Mouse (Mus musculus) liver, adult 2 months (tissue): ENCODE results near the gene Sdf4. TPM values are rescaled to one million over a fixed set of nuclear protein-coding genes. Genes with fewer than 3 reads are reported as not detected.

Source experiments
- DNase-seq: peaks from one replicate; pipeline ENCODE4 v3.0.0-alpha.2; 2011; ENCODE audit warnings: low read depth, low spot score; ENCODE audit errors: extremely low read depth
- H3K27ac ChIP-seq: fragments of 200-500 bp; replicated peaks from 2 replicates; pipeline ENCODE4 v1.5.1; 2012; ENCODE audit warnings: low read depth, mild to moderate bottlenecking, control low read depth, inconsistent platforms, low read length; ENCODE audit not compliant: insufficient read depth
- H3K27me3 ChIP-seq: fragments of 200-500 bp; 2 replicates; pipeline ENCODE4 v1.6.1; 2012; ENCODE audit warnings: mild to moderate bottlenecking, moderate library complexity, low read length, inconsistent platforms; ENCODE audit not compliant: control insufficient read depth, insufficient read depth
- H3K36me3 ChIP-seq: fragments of 200-500 bp; 2 replicates; pipeline ENCODE4 v1.6.1; 2012; ENCODE audit warnings: low read length, inconsistent platforms; ENCODE audit not compliant: control insufficient read depth, insufficient read depth
- H3K4me1 ChIP-seq: fragments of 200-500 bp; 2 replicates; pipeline ENCODE4 v1.6.1; 2011; ENCODE audit warnings: low read length; ENCODE audit not compliant: control insufficient read depth, insufficient read depth
- H3K4me3 ChIP-seq: fragments of 200-500 bp; 2 replicates; pipeline ENCODE4 v1.5.1; 2011; ENCODE audit warnings: low read depth, mild to moderate bottlenecking, control low read depth, low read length, moderate library complexity; ENCODE audit not compliant: insufficient read depth
- H3K79me2 ChIP-seq: fragments of 200-500 bp; 2 replicates; pipeline ENCODE4 v1.6.1; 2012; ENCODE audit warnings: inconsistent platforms, mild to moderate bottlenecking, low read length, moderate library complexity; ENCODE audit not compliant: control insufficient read depth, insufficient read depth
- H3K9ac ChIP-seq: fragments of 200-500 bp; 2 replicates; pipeline ENCODE4 v1.6.1; 2012; ENCODE audit warnings: low read depth, mild to moderate bottlenecking, control low read depth, inconsistent platforms, low read length
- CTCF ChIP-seq: fragments of 200-500 bp; IDR thresholded peaks from 2 replicates; pipeline ENCODE4 v1.5.1; 2011; ENCODE audit warnings: low read depth, low read length, control low read depth
- POLR2A ChIP-seq: fragments of 200-500 bp; IDR thresholded peaks from 2 replicates; pipeline ENCODE4 v1.6.1; 2011; ENCODE audit warnings: low read length, control low read depth; ENCODE audit not compliant: insufficient read depth; ENCODE audit errors: extremely low read depth
- WGBS: fragments of 180-500 bp; shearing (Covaris S2); methylation state at CpG from one replicate; pipeline ENCODE4 v1.1.7; 2018; 5-methylcytosine and 5-hydroxymethylcytosine counted together
- polyA plus RNA-seq: library from polyadenylated mRNA; depleted of rRNA; stranded (reverse); fragments of >200 nt; gene quantifications from 2 replicates; pipeline ENCODE4 v1.2.3, GENCODE M21; 2012
- total RNA-seq: library from RNA; depleted of rRNA; stranded (reverse); fragments of >200 nt; gene quantifications from 2 replicates; pipeline ENCODE4 v1.2.3, GENCODE M21; 2014

Sdf4 gene
- total and polyA plus RNA-seq, 2 experiments, result 34.9 to 156 TPM

GRCm38 (mm10) chr4:155970286-155970685, 22.4 kb upstream of the Sdf4 start:
- H3K4me1 ChIP-seq, result no peaks in the 10 kb centered on the region
- DNase-seq, result no peak
- H3K36me3 ChIP-seq, result peaks cover 2% of the 10 kb centered on the region; the same call in 1 of the 2 replicates
- no peak overlapping the region for H3K9ac ChIP-seq
- H3K4me3 ChIP-seq, result no peak overlapping the region
- H3K79me2 ChIP-seq, result no peaks in the 10 kb centered on the region
- WGBS, result 94% methylated on average over 5 of the region's 5 CpGs
- TF ChIP-seq CTCF, result no peak
- no peak for TF ChIP-seq POLR2A
- no peak overlapping the region for H3K27ac ChIP-seq
- no peaks in the 10 kb centered on the region for H3K27me3 ChIP-seq

DNA sequence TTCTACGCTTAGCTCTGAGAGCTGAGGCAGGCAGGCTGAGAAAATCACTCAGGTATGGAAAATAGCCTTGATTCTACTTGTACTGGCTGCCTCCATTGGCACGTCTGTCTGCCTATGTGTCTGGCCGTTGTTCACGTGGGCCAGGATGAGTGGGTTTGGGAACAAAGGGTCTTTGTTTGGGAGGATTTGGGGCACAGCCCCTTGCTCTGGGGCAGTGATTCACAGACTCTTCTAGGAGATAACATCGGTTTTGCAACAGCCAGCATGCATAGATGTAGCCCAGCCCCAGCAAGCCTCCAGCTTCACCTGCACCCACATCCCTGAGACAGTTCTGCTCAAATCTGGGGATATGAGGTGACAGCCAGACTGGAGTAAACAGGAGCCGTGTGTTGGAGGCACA, 20.0 kb upstream of the Sdf4 start:
- Histone ChIP-seq H3K4me1 (no peaks in the 10 kb centered on the region), H3K4me3 (no peak overlapping the region), H3K79me2 (no peaks in the 10 kb centered on the region), H3K27ac (no peak overlapping the region), H3K27me3 (no peaks in the 10 kb centered on the region), H3K36me3 (no peaks in the 10 kb centered on the region), H3K9ac (no peak overlapping the region)
- no peak for DNase-seq
- WGBS, result 89% methylated on average over 6 of the region's 6 CpGs
- TF ChIP-seq POLR2A (no peak), CTCF (no peak)

- no peak for TF ChIP-seq CTCF
- no peak for TF ChIP-seq POLR2A
- 85% methylated on average over 2 of the region's 2 CpGs for WGBS
- no peak for DNase-seq
- Histone ChIP-seq H3K27me3 (no peaks in the 10 kb centered on the region), H3K9ac (no peak overlapping the region), H3K4me3 (no peak overlapping the region), H3K36me3 (no peaks in the 10 kb centered on the region), H3K79me2 (no peaks in the 10 kb centered on the region), H3K4me1 (no peaks in the 10 kb centered on the region), H3K27ac (no peak overlapping the region)
These were observed 19.4 kb upstream of the Sdf4 start for GRCm38 (mm10) chr4:155973239-155973638.

DNA sequence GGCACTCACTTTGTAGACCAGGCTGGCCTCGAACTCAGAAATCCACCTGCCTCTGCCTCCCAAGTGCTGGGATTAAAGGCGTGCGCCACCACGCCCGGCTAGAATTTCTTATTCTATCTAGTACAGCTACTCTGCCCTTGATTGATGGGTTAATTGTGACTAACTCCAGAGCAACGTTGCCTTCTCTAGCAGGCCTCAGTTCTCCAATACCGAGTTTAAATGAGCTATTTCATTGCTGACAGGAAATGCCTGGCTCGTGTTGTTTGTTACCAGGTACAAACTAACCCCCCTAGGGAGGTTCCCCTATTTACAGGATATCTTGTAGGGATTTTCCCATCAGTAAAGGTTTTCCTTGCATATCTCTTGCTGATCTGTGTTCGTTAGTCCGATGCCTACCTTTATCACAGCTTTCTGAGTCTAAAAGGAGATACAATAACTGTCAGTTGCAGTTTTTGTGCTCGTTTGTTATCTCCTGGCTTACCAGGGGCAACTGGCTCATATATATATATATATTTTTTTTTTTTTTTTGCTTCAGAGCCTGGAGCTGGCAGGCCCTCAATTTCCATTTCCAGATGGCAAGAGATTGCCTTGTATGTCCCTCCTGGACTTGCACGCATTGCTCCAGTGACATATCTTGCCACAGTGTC, 11.1 kb upstream of the Sdf4 start:
- Histone ChIP-seq H3K9ac (no peak overlapping the region), H3K36me3 (no peaks in the 10 kb centered on the region), H3K4me1 (no peaks in the 10 kb centered on the region), H3K27ac (no peak overlapping the region), H3K27me3 (no peaks in the 10 kb centered on the region), H3K79me2 (no peaks in the 10 kb centered on the region), H3K4me3 (no peak overlapping the region)
- no peak for DNase-seq
- WGBS, result 78% methylated on average over 12 of the region's 12 CpGs
- TF ChIP-seq CTCF (no peak), POLR2A (no peak)

DNA sequence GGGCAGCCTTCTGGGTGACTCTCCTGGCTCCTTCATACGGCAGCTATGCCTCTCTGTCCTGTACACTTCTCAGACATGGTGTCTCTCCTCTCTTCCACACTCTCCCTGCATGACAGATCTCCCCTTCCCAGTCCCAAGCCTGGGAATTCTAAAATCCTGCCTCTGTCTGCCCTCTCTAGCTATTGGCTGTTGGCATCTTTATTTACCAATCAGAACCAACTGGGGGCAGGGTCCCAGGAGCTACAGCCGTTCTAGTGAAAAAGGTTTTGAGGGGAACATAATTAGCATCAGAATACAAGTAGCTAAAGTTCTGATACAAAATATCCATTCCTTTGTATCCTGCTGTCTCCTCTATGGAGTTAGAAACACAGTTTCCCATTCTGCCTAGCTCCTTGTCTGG, 8.9 kb upstream of the Sdf4 start:
- no peaks in the 10 kb centered on the region for H3K36me3 ChIP-seq
- H3K79me2 ChIP-seq, result no peaks in the 10 kb centered on the region
- no peak overlapping the region for H3K9ac ChIP-seq
- no peaks in the 10 kb centered on the region for H3K27me3 ChIP-seq
- no peak for TF ChIP-seq CTCF
- TF ChIP-seq POLR2A, result no peak
- no peak overlapping the region for H3K4me3 ChIP-seq
- no peak overlapping the region for H3K27ac ChIP-seq
- 32% methylated on average over 2 of the region's 2 CpGs for WGBS
- no peaks in the 10 kb centered on the region for H3K4me1 ChIP-seq
- no peak for DNase-seq

DNA sequence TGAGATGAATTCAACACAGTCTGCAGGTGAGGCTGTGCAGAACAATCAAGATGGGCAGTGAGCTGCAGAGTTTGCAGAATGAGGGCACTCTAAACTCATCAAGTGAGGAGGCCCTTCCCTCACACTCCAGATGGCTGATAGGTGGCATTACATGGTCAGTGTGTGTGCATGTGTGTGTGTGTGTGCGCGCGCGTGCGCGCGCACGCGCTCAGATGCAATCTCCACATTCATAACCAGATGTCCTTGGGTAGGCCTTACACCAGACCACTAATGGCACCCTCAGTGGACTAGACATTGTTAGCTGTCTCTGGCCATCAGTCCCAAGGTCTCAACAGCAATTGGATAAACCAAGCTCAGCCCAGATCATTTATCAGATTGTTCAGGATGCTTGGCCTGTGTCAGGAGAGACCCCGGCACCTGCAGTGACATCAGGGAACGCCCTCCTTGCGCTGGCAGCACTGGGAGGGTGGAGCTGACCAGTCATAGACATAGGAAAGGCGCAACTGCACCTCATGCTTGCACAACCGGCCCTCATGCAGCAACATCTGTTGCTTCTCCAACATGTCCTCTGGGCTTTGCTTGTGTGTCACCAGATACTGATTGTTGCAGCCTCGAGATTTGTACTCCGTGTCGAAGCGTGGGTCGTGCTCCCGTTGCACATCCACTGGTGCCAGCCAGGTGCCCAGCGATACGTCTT, 1.3 kb upstream of the Sdf4 start:
- Histone ChIP-seq H3K4me1 (peaks cover 10% of the 10 kb centered on the region; the same call in 1 of the 2 replicates), H3K9ac (0 out of 2 replicates have a peak overlapping the region, but pooled peaks have one; percentile 11), H3K27ac (no peak overlapping the region), H3K36me3 (no peaks in the 10 kb centered on the region; the same call in 1 of the 2 replicates), H3K4me3 (peak overlapping the region; percentile 81; the same call in 1 of the 2 replicates), H3K79me2 (peaks cover 14% of the 10 kb centered on the region; the same call in 1 of the 2 replicates), H3K27me3 (no peaks in the 10 kb centered on the region)
- DNase-seq, result no peak
- no peak for TF ChIP-seq POLR2A
- no peak for TF ChIP-seq CTCF
- 88% methylated on average over 22 of the region's 22 CpGs for WGBS
